Mouse (Mus musculus): ENCODE measurements around the gene Gpn3. TPM values are rescaled to one million over a fixed set of nuclear protein-coding genes. Genes with fewer than 3 reads are reported as not detected.

Gene Gpn3
- total RNA-seq, 2 experiments from 2014 or later, result 24.3 to 25.5 TPM

DNA sequence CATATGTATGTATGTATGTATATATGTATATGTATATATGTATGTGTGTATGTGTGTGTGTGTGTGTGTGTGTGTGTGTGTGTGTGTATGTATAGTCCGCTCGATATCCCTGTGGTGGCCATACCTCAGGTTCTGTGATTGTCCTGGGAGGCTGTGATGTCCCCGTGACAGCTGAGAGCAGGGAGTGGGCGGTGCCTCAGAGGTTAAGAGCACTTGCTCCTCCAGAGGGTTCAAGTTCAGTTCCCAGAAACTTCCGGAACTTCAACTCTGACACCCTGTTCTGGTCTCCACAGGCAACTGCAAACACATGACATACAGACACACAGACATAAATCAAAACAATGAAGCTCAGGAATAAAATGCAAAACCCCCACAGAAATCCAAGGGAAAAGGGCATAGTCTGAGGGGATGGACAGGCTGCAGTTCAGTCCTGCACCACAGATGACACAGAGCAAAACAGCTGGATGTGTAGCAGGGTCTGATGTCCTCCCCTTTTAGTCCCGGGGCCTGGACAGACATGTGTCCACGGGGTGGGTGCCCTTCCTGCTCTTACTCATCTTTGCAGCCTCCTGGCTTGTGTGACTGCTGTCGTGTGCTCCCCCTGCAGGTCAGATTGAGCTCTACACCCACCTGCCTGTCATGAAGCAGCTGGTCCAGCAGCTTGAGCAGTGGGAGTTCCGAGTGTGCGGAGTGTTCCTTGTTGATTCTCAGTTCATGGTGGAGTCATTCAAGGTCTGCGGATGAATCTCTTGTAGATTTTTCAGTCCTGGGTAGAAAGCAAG lies 7.9 kb downstream of the Gpn3 start:
- intact Hi-C loops (cut with DNase I), result no loop called here
- peak; percentile 75 to 84 for DNase-seq

GRCm38 (mm10) chr5:122390006-122390405 lies 18.3 kb downstream of the Gpn3 start:
- intact Hi-C loops (cut with DNase I), result loop anchor here (5.0 kb wide), 3 partner anchors 103 to 258 kb away; no protein-coding TSS in a partner anchor

GRCm38 (mm10) chr5:122390671-122391070 lies 19.0 kb downstream of the Gpn3 start:
- intact Hi-C loops (cut with DNase I), result loop anchor here (5.0 kb wide), 3 partner anchors 103 to 258 kb away; no protein-coding TSS in a partner anchor

More at GRCm38 (mm10) chr5:122390006-122390405, 18.3 kb downstream of the Gpn3 start:
- DNase-seq, result no peak

GRCm38 (mm10) chr5:122391178-122391785 lies 19.6 kb downstream of the Gpn3 start:
- intact Hi-C loops (cut with DNase I), result loop anchor here (5.0 kb wide), 3 partner anchors 104 to 259 kb away; no protein-coding TSS in a partner anchor
- no peak for DNase-seq

More at GRCm38 (mm10) chr5:122390671-122391070, 19.0 kb downstream of the Gpn3 start:
- no peak for DNase-seq

DNA sequence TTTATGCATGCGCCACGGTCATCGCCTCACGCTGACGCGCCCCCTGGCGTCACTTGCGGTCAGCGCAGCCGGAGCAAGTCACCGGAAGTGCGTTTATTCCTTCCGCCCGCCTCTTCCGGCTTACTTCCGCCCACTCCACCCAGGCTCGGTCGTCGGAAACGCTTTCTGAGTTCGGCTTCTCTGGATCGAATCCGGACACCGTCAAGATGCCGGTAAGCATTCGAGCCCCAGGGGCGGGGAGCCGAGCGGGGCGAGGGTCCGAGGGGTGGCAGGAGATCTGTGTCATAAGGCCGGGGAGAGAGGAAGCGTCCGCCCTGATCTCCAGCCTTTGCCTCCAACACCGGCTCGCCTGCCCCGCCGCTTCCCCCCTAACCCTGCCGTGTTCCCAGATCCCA lies 20.1 kb downstream of the Gpn3 start, which contains the start of gene Arpc3:
Gene Arpc3 (plus strand): TSS at position 93 of the 395 bp plus-strand sequence.
- intact Hi-C loops (cut with DNase I), result loop anchor here (5.0 kb wide), 3 partner anchors 104 to 259 kb away; no protein-coding TSS in a partner anchor
- peak; percentile 93 to 95 for DNase-seq

GRCm38 (mm10) chr5:122392227-122393004 lies 20.7 kb downstream of the Gpn3 start:
- intact Hi-C loops (cut with DNase I), result loop anchor here (5.0 kb wide), 3 partner anchors 105 to 260 kb away; no protein-coding TSS in a partner anchor
- DNase-seq, result peak; percentile 34 to 54

DNA sequence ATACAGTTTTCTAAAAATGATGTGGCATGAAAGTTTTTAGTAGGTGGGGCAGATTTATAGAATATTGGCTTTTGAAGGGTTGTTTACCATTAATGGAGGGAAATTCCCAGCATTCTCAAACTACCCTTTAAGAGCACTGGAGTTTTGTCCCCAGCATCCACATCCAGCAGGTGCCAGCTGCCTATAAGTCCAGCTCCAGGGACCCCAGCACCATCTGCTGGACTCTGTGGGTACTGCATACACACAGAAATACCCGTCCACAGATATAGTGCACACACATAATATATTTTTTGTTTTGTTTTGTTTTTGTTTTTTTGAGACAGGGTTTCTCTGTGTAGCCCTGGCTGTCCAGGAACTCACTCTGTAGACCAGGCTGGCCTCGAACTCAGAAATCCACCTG lies 22.2 kb downstream of the Gpn3 start:
- intact Hi-C loops (cut with DNase I), result loop anchor here (5.0 kb wide), 3 partner anchors 107 to 262 kb away; no protein-coding TSS in a partner anchor
- DNase-seq, result peak; percentile 76 to 89

GRCm38 (mm10) chr5:122396791-122397190 lies 25.1 kb downstream of the Gpn3 start:
- DNase-seq, result peak; percentile 61 to 64
- intact Hi-C loops (cut with DNase I), result no loop called here

GRCm38 (mm10) chr5:122397495-122397894 lies 25.8 kb downstream of the Gpn3 start:
- intact Hi-C loops (cut with DNase I), result no loop called here

GRCm38 (mm10) chr5:122399871-122400270 lies 28.2 kb downstream of the Gpn3 start:
- intact Hi-C loops (cut with DNase I), result loop anchor here (5.0 to 10.0 kb wide), 2 partner anchors 227 to 325 kb away; no protein-coding TSS in a partner anchor
- peak in 1 of 2 experiments; percentile 34 for DNase-seq

More at GRCm38 (mm10) chr5:122397495-122397894, 25.8 kb downstream of the Gpn3 start:
- no peak for DNase-seq

DNA sequence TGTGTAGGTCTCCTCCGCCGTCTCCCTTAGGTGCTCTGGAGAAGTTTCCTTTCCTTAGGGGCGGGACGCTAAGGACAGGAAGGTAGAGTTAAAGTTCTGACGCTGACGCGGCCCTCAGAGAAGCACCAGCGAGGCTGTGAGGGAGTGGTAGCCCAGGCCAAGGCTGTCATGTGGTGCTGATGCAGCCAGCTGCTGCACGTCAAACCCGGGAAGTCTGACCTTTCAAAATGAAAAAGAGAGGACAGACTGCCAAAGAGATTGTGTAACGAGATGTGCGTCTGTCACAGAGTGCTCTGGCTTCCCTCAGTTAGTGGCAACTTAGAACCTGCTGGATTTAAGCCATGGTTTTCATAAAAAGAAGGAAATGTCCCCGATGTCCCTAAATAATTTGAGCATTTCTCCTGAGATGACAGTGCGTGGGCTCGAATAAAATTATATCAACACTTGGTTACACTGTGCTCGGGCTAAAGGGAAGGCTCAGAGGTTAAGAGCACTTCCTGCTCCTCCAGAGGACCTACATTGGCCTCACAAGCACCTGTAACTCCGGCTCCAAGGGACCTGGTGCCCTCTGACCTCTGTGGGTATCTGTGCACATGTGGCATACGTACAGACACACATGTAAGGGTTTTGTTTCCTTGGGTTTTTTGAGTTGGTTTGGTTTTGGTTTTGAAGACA lies 29.1 kb downstream of the Gpn3 start:
- intact Hi-C loops (cut with DNase I), result loop anchor here (5.0 to 10.0 kb wide), 2 partner anchors 227 to 324 kb away; no protein-coding TSS in a partner anchor
- peak; percentile 83 to 88 for DNase-seq

DNA sequence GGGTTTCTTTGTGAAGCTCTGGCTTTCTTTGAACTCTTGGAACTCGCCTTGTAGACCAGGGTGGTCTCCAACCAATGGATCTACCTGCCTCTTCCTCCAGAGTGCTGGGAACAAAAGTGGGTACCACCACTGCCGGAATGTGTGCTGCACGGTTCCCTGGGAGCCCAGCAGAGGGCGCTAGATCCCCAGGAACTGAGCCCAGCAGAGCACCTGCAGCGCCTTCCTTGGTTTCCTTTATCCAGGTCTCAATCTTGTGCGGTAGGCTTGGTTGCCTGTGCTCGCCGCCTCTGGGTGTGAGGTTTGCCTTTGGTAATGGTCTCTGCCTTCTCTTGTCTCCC lies 29.6 kb downstream of the Gpn3 start:
- peak; percentile 83 to 86 for DNase-seq
- intact Hi-C loops (cut with DNase I), result loop anchor here (5.0 to 10.0 kb wide), 2 partner anchors 226 to 324 kb away; no protein-coding TSS in a partner anchor

DNA sequence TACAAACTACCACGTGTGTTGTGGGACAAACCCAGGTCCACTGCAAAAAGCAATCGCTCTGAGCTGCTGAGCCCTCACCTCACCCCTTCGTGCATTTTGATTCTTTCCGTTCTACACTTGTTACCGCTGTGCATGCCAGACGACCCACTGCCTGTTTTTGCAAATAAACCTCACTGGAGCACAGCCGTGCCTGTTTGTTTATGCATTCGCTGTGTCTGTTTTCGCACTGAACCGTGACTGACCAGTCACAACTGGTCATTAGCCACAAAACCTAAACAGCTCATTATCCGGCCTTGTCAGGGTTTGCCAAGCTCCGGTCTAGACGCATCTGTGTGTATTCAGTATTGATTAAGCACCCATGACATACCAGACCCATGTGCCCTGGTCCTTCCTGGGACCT lies 30.5 kb downstream of the Gpn3 start:
- no peak for DNase-seq
- intact Hi-C loops (cut with DNase I), result loop anchor here (5.0 to 10.0 kb wide), 2 partner anchors 225 to 323 kb away; no protein-coding TSS in a partner anchor

- DNase-seq, result peak; percentile 87 to 92
- intact Hi-C loops (cut with DNase I), result loop anchor here (5.0 to 10.0 kb wide), 2 partner anchors 225 to 322 kb away; no protein-coding TSS in a partner anchor
Measured at GRCm38 (mm10) chr5:122402772-122403171, 31.1 kb downstream of the Gpn3 start.

DNA sequence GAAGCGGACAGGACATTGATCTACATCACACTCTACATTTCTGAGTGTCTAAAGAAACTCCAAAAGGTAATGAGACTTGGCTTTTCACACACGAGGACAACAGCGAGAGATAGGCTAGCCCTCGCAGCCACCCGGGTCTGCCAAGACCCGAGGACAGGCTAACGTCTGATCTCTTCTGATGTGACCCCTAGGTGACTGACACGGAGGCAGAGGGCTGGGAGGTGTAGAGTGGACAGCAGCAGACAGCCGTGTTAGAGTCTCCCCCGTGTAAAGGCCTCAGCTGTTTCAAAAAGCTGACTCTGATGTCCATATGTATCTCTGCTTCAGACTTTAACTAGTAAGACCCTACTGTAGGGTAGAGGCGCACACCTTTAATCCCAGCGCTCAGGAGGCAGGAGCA lies 31.7 kb downstream of the Gpn3 start:
- no peak for DNase-seq
- intact Hi-C loops (cut with DNase I), result loop anchor here (5.0 to 10.0 kb wide), 2 partner anchors 224 to 321 kb away; no protein-coding TSS in a partner anchor

- intact Hi-C loops (cut with DNase I), result loop anchor here (10.0 kb wide), 1 partner anchor 319 kb away; no protein-coding TSS in a partner anchor
- no peak for DNase-seq
Measured at GRCm38 (mm10) chr5:122405537-122405936, 33.9 kb downstream of the Gpn3 start.

DNA sequence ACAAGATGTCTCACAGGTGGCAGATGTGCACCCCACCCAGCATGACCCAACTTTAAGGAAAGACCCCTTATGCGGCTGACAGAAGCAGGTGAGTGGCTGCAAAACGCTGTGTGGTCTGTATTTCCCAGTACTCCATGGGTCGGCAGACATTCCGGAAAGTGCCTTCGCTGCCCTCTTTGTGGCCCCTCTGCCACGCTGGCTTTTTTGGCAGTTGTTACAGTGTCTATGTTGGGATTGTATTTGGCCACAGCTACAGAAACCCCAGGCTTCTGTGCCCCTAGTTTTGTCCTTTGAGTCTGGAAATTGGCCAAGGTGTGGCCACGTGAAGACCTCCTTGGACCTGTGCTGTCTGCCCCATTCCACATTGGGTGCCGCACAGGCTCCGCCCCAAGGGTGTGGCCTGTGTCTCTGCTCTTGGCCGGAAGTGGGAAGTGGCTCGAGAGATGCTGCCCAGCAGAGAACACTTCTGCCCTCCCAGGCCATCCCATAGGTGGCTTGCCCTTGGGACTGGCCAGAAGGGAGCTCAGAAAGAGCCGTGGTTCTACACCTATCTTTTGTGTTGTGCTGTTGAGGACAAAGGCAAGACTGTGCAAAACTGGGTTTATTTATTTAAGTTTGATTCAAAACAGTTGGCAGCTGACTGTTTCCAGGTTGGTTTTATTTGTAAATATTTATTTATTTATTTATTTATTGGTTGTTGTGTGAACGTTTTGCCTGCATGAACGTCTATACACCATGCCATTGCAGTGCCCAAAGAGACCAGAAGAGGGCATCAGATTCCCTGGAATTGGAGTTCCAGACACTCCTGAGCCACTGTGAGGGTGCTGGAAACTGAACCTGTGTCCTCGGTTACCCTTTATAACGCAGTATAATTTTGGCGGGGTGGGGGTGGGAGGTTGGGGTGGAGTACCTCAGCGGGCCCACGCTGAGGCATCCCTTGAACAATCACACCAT lies 38.3 kb downstream of the Gpn3 start:
- intact Hi-C loops (cut with DNase I), result loop anchor here (10.0 kb wide), 1 partner anchor 315 kb away; no protein-coding TSS in a partner anchor
- DNase-seq, result no peak

DNA sequence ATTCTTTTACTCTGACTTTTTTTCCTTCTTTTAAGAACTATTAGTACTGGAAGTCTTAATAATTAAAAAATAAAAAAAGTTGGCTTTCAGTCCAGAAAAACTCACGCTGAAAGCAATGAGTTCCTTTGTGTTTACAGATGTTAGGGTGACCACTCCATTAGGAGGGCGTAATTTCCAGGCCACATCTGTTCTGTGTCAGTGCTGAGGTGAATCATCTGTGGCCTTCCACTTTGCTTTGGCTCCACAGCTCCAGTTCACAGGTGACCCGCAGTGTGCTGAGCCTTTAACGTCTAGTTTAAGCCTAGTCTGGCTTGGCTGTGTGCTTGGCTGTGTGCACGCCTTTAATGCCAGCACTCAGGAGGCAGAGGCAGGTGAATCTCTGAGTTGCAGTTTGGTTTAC lies 40.2 kb downstream of the Gpn3 start:
- intact Hi-C loops (cut with DNase I), result no loop called here
- no peak for DNase-seq

Data from heart, postnatal 10 days (tissue).